Mouse (Mus musculus) ZHBTc4 (cell line): ENCODE measurements around the gene Adamtsl3.
"Not testable (repeated sequence)": the region's sequence is repeated elsewhere in the genome, so short reads cannot be mapped to it uniquely, and the experiment has no call there.

Source experiments
- DNase-seq: peaks from one replicate; pipeline ENCODE4 v3.0.0-alpha.2; 2011; ENCODE audit warnings: low read depth, low spot score

Adamtsl3 gene

DNA sequence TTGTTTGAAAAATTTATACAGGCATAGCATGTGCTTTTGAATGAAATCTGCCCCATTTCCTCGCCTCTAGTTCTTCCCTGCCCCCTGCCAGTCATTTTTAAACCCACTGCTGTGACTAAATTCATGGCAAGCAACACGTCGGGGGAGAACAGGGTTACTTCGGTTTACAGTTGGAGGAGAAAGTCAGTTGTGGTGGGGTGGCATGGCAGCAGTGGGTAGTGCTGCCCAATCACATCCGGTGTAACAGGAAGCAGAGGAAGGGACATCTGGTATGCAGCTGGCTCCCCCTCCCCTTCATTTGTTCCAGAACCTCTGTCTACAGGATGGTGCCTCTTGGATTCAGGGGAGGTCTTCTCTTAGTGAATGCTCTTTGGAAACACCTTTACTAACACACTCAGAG lies 25.6 kb downstream of the Adamtsl3 start:
- DNase-seq: no peak

GRCm38 (mm10) chr7:82364567-82364966 lies 29.1 kb downstream of the Adamtsl3 start:
- DNase-seq: no peak

- no peak for DNase-seq
Measured at GRCm38 (mm10) chr7:82366056-82366455, 30.6 kb downstream of the Adamtsl3 start.

- DNase-seq: no peak
Measured at GRCm38 (mm10) chr7:82366471-82366870, 31.0 kb downstream of the Adamtsl3 start.

DNA sequence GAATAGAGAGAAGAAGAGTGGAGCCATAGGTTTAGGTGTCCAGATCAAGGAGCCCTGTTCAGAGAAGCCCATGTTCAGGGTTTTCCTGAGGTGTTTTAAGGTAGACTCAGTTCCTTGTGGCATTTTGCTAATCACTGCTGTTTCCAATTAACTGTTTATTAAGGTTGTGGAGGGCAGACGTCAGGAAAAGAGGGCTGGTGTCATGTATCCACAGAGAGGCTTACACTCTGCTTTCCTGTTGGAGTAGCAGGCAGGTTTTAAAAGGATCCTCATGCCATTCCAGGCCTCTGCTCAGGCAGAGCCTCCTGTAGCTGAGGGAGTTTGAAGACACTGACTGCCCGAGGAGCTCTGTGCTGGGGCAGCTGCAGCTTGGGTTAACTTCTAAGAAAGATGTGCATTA lies 32.6 kb downstream of the Adamtsl3 start:
- DNase-seq: no peak

DNA sequence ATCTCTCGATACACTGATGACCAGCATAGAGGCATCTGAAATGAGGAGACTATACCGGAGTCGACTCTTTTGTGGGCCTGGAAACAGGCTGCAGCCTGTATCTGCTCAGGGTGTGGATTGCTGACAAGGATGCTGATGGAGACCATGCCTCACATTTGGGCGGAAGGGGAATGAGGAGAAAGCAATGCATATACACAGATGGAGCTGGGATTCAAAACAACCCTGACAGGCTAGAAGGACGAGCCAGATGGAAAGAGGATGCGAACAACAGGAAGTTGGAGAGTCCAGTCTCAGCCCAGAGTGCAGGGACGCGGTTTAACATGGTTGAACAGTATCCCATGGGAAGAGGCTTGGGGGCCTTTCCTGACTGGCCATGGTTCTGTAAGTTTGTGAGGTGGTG lies 34.6 kb downstream of the Adamtsl3 start:
- DNase-seq: no peak

DNA sequence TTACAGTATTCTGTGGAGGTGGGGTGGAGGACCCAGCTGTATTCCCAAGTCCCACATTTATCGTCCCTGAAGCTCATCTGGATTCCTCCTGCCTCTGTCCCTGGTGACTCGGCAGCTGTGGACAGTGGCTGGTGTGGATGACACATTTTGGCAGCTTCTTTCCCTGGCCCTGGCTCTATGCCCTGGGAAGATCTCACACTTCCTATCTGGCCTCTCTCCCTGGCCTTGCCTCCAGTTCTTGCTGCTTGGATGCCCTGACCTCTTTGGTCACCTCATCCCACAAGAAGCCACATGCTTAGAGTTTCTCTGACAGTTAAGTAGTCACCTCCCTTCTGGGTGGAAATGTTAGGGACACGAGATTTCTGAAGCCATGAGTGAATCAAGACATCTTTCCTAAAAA lies 35.9 kb downstream of the Adamtsl3 start:
- DNase-seq: no peak

DNA sequence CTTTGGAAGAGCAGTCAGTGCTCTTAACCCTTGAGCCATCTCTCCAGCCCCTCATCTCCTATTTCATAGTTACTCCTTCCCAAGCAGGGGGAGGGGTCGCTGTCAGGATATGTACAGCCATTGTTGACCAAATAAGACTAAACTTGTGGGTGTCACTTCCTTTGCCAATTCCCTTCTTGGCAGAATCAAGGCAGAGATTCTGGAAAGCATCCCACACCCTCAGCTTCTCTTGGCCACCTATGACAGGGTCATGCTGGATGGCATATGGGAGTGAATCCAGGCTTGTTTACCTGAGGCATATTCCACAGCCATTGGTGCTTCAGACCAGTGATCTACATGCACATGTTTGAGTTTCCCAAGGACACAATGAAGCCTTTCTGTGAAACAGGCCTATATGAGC lies 42.8 kb downstream of the Adamtsl3 start:
- no peak for DNase-seq

DNA sequence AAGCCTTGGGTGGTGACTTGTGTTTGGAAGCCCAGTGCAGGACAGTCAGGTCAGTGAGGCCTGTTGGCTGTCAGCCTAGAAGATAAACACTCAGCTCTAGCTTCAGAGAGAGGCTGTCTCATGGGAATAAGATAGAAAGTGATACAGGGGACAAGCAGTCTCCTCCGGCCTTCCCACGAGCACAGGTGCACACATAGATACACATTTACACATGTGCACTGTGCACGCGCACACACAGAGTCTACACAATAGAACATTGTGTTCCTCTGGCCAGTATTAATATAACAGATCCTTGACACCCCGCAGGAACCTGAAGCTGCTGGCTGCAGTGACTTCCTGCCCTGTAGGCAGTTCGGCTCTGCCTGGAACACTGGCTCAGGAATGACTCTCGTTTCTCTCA lies 44.3 kb downstream of the Adamtsl3 start:
- DNase-seq: no peak

GRCm38 (mm10) chr7:82382843-82383535 lies 47.5 kb downstream of the Adamtsl3 start:
- no peak for DNase-seq

DNA sequence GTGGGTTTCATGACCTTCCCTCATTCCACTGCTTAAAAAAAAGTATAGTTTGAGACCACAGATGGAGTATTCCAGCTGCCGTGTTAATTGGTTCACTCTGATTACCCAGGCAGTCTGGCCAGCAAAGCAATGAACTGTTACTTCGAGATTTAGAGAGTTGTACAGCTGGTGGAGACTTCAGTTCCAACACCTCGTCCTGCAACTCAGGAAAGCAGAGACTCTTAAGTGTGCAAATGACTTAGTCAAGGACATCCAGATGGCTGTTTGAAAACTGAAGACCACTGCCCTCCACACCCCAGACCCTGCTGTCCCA lies 48.0 kb downstream of the Adamtsl3 start:
- no peak for DNase-seq

DNA sequence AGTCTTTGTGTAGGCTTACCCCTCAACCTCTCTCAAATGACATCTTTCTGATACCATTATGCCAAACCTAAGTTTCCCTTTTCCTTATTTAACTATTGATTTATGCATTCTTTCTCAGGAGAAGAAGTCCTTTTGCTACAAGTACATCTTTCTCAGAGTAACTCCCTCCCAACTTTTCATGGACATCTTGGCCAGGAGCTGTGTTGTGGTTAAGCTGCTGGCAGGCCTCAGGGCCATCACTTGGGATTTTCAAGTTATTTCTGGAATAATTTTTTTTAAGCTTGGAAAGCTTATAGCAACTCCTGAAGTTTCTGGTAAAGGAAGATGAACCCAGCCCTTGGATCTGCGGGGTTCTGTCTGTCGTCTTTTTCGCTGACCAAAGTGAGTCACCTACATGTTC lies 51.6 kb downstream of the Adamtsl3 start:
- no peak for DNase-seq

DNA sequence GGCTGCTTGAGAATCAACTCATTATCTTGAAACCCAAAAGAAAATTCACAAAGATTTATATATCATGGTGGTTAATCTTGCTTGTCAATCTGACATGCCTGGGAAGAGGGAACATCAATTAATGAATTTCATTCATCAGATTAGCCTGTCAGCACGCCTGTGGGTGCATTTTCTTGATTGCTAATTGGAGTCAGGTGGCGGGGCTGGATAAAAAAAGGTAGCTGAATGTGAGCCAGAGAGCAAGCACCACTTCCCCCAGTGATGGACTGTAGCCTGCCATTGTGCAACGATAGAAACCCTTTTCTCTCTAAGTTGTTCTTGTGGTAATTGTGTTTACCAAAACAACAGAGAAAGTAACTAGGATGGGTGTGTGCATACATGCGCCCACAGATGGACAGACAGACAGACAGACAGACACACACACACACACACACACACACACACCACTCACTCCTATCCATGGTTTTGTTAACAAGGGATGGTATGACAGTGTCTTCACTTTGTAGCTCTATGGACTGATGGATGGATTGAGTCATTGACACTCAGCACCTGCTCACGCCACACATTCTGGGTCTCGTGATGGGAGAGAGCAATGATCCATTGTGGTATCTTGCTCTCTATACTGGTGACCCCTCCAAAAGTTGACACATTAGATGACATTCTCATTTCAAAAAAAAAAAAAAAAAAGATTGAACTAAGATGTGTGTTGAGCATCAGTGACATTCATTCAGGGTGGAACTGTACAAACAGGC lies 59.1 kb downstream of the Adamtsl3 start:
- no peak for DNase-seq

GRCm38 (mm10) chr7:82395239-82395638 lies 59.7 kb downstream of the Adamtsl3 start:
- peak; percentile 6 for DNase-seq

- DNase-seq: no peak
Measured at GRCm38 (mm10) chr7:82395751-82396512, 60.4 kb downstream of the Adamtsl3 start.

GRCm38 (mm10) chr7:82396869-82397268 lies 61.4 kb downstream of the Adamtsl3 start:
- DNase-seq: no peak

DNA sequence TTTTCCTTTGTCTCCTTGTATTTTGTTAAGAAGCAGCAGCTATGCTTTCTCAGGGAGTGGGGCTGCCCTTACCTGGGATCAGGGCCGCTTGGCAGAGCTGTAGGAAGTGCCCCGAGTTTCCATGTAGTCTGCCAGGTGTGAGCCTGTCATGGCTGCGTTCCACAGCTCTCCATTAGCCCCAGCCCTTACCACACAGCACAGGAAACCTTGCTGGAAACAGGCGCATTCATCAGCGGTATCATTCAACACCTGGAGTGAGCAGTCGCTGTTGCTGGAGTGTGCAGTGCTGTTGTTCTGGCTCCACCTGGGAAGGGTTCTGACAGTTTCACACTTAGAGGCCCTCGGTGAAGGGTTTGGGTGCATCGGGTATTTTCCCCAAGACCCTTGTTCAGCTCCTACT lies 62.1 kb downstream of the Adamtsl3 start:
- no peak for DNase-seq

DNA sequence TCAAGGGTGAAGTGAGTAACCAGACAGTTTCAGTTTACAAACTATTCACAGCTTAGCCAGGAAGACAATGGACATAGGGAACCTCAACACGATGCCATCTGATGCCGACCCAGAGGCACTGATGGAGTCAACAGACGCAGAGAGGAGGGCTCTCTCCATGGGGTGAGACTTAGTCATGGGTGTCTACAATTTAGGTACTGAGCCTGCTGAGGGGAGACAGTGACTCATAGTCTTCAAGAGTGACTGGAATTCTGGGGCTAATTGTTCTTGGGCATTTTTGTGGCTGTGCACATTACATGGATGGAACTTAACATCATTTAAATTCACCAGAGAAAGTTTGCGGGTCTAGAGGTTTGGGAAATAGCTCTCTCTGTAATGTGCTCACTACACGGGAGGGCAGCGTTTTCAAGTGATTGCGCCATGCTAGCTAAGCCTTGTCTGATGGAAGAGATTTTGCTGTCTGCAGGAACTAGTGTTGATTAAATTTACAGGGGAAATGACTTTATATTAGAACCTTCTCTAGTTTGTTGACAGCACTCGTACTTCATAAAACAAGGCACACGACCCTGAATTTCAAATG lies 70.1 kb downstream of the Adamtsl3 start:
- no peak for DNase-seq

DNA sequence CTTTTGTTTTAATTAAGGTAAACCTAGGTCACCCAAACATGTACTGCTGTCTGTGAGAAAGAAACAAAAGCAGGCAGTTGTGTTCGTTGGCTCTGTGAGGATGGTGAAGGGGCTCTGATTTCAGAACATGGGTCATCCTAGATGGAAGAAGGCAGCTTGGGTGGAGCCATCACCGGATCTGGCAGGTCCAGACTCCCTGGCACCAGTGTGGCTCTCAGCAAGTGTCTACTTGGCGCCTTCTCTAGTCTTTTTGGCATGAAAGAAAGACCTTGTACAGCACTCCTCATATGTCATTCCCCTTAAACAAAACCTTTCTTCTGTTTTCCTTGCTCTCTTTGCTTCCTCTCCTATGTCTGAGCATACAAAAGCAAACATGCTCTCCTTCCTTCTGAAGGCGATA lies 75.5 kb downstream of the Adamtsl3 start:
- no peak for DNase-seq

GRCm38 (mm10) chr7:82416653-82417052 lies 81.2 kb downstream of the Adamtsl3 start:
- no peak for DNase-seq

- DNase-seq: no peak
Measured at GRCm38 (mm10) chr7:82417053-82417452, 81.6 kb downstream of the Adamtsl3 start.

DNA sequence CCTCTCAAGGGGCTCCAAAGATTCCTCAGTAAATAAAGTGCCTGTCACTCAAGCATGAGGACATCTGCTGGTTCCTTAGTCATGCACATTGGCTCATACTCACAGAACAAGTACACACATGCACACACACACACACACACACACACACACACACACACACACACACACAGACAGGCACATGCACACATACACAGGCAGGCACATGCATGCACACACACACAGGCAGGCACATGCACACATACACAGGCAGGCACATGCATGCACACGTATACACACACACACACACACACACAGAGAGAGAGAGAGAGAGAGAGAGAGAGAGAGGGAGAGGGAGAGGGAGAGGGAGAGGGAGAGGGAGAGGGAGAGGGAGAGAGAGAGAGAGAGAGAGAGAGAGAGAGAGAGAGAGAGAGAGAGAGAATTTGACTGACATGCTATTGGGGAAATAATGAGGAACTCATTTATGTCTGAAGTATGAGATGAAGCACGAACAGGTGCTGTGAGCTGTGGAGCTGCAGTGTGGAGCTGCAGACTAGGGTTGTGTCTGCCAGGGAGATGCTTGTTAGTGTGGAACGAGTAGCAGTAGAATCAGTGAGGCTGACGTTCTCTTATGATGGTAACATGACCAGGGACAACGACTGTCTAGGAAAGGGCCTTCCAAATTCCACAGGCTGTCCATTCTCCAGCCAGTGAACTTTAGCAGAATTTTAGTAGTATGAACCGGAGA lies 85.0 kb downstream of the Adamtsl3 start:
- not testable (repeated sequence) for DNase-seq
